Mouse (Mus musculus) frontal cortex, adult 2 months (tissue): ENCODE results near the gene AA467197. TPM values are rescaled to one million over a fixed set of nuclear protein-coding genes. Genes with fewer than 3 reads are reported as not detected.

ENCODE experiments used
- DNase-seq, 2 experiments: peaks; one replicate each; pipeline ENCODE4 v3.0.0; 2022; ENCODE audit warnings: low spot score in 1 of 2; ENCODE audit errors: extremely low spot score in 1 of 2
- polyA plus RNA-seq: library from polyadenylated mRNA; depleted of rRNA; stranded (reverse); fragments of >200 nt; gene quantifications from 2 replicates; pipeline ENCODE4 v1.2.3, GENCODE M21; 2012

Gene AA467197
- polyA plus RNA-seq, 1 experiment, result 0.68 TPM

- peak in 1 of 2 experiments; percentile 62 for DNase-seq
These were observed 776 bp downstream of the AA467197 start for GRCm38 (mm10) chr2:122637526-122637997.

DNA sequence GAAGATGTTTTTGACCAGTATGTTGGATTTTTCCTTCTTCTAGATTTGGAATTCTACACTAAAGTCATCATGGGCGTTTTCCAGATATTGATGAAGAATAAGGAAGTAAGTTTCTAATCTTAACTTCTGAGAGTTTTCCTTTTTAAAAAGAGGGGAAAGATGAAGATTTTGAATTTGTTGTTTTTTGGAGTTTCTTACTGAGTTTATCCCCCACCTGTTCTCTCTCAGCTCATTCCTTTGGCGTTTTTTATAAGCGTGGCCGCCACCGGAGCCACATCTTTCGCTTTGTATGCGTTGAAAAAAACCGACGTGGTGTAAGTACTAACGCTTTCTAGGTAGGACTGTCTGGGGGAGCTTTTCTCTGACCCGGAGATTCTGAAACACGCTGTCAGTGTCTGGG, 1.2 kb downstream of the AA467197 start:
- no peak for DNase-seq

DNA sequence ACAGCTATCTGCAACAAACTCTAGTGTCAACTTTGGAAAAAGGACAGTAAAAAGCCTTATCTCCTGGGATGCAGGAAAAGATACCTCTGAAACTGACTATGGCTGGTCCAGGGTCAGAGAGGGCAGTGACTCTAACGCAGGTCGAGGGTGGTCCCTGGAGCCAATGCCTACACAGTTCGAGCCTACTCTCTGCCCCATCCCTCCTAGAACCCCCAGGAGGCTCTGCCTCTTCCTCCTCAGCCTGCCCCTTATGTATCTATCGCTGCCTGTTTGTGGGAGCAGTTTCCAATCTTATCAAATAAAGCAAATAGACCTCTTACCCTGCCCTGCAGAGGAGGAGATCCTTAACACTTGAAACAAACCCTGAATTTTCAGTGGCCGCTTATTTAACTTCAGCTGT, 1.9 kb downstream of the AA467197 start:
- no peak for DNase-seq

- DNase-seq, result no peak
These were observed 15.6 kb downstream of the AA467197 start for GRCm38 (mm10) chr2:122652096-122653084.

- DNase-seq, result no peak
These were observed 19.3 kb downstream of the AA467197 start for GRCm38 (mm10) chr2:122656052-122656451.

DNA sequence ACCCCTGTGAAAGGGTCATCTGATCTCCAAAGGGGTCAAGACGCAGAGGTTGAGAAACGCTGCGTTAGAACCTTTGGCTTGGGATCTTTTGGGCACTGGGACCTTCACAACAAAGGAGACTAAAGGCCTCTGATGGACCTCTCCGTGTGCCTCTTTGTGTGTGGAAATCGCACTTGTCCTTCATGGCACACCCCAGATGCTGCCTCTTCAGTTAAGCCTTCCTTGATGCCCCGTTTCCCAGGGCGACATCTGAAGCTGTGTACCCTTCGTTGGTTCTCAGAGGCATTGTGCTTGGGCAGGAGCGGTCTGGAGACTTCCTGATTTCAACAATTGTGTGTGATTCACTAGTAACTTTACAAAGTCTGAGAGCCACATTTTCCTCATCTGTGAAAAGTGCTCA, 20.0 kb downstream of the AA467197 start:
- DNase-seq, result no peak

DNA sequence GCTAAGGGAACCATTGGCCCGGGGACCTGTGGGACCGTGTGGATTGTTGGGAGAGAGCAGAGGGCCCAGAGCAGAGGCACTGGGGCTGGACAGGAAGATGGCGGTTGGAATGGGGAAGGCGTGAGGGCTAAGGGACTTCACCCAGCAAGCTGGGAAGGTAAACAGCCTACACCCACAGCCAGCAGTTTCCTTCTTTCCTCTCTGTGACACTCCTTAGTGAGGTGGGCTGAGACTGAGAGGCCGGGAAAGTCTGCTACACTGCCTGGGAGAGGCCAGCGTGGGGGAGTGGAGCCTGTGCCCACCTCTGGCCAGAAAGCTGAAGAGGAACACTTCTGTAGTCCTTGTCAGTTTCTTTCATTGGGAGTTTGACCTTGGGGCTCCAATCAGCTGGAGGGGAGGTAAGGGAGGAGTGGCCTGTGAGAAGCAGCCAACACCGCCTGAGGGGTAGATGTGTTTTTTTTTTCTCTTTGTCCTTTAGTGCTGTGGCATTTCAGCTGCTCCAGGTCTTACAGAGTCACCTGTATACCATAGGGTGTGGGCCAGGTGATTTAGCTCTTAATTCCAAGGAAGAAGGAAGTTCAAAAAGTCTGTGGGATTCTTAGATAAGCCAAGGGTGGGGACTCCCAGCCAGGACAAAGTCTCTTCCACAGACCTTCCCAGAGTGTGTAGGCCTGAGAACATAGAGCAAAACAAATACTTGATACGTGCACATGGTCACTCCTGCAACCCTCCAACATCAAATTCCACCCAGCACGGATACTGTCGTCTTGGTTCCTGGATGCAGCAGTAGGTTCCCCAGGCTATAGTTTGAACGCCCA, 21.1 kb downstream of the AA467197 start:
- DNase-seq, result no peak

DNA sequence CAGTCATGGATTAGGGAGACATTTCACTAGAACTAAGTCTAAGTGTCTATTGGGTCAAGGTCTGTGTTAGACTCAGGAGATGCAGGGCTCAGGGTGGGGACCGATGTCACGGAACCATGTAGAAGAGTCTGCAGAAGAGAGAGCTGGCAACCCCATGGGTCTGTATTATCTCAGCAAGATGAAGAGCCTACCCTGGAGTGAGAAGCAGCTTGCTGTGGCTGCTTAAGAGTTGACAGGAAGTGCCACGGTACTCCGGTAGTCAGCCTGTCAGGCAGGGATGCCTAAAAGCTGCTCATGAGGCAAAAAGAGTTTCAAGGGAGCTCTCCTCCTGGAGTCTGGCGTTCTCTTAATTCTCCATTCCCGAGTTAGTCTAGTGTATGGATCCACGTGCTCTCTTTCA, 23.0 kb downstream of the AA467197 start:
- no peak for DNase-seq

DNA sequence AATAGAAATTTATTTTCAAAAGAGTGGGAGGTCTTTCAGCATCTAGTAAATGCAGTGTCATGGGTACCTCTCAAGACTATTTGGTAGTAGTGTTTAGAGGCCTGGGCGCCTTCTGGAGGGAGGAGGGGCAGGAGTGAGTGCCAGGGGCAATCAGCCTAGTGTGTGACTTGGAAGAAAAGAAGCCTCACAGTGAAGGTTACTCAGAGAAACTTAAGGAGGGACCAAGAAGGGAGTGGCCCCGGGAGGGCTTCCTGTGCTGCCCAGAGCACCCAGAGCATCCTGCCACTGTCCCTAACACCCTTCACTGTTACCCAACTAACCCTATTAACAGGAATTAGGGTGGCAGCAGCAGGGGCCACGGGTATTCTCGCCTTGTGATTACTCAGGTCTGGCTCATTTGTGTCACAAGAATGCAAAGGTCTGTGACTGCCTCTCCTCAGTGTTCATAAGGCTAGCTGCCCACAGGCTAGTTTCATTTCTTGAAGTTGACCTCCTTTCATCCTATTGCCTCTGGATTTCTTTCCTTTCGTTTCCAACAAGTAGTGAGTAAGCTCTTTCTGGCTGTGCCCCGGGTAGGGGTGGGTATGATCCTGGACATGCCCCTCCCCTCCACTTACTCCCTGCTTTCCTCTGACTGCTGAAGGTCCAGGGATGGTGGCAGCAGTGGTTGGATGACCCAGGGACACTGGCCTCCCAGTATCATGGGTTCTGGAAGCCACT, 28.6 kb downstream of the AA467197 start:
- no peak for DNase-seq

GRCm38 (mm10) chr2:122665973-122666875, 29.4 kb downstream of the AA467197 start:
- DNase-seq, result peak in 1 of 2 experiments; percentile 61

GRCm38 (mm10) chr2:122667856-122668255, 31.1 kb downstream of the AA467197 start:
- DNase-seq, result peak in 1 of 2 experiments; percentile 66

DNA sequence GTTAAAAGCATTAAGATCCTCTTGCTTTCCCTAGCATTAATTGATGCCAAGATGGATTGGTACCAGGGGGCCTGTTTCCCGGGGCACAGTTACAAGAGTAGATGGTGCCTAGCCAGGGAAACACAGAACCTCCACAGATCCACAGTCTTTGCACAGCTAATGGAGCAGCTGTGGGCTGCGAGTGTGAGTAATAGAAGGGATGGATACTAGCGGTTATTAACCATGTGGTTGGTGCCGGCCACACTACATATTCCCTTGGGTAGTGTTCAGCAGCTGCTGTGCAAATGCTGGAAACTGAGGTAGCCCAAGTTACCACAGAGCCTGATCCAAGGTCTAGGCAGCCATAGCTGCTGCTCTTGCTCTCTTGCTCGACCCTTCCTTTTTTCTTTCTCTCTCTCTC, 34.9 kb downstream of the AA467197 start:
- DNase-seq, result no peak

- no peak for DNase-seq
These were observed 36.1 kb downstream of the AA467197 start for GRCm38 (mm10) chr2:122672841-122673240.

DNA sequence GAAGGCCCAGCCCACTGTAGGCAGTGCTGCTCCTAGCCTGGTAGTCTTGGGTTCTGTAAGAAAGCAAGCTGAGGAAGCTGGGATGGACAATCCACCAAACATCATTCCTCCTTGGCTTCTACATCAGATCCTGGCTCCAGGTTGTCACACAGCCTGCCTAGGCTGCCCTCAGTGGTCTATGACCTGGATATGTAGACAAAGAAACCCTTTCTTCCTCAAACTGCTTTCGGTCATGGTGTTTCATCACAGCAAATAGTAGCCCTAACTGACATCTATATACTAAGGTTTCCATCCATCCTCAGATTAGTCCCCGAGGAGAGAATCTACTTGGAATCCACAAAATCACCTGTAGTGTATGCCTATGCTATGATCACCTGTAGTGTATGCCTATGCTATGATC, 38.3 kb downstream of the AA467197 start:
- no peak for DNase-seq

- DNase-seq, result no peak
These were observed 44.8 kb downstream of the AA467197 start for GRCm38 (mm10) chr2:122681379-122682137.

- no peak for DNase-seq
These were observed 45.7 kb downstream of the AA467197 start for GRCm38 (mm10) chr2:122682520-122682919.

- peak in 1 of 2 experiments; percentile 55 for DNase-seq
These were observed 46.9 kb downstream of the AA467197 start for GRCm38 (mm10) chr2:122683641-122684040.

GRCm38 (mm10) chr2:122686665-122687064, 49.9 kb downstream of the AA467197 start:
- no peak for DNase-seq
